Mouse (Mus musculus): ENCODE measurements around the gene Setd5. TPM values are rescaled to one million over a fixed set of nuclear protein-coding genes. Genes with fewer than 3 reads are reported as not detected.

Setd5 gene
- polyA plus RNA-seq, 1 experiment from 2014 or later: 67.5 TPM

GRCm38 (mm10) chr6:113077569-113078030 is 435 bp downstream of the Setd5 start:
- H3K4me1 ChIP-seq (ENCODE audit: insufficient read depth, low read length): peaks cover 47% of the 10 kb centered on the region
- H3K9me3 ChIP-seq (ENCODE audit: low read length): no peaks in the 10 kb centered on the region
- no peaks in the 10 kb centered on the region for H3K36me3 ChIP-seq (ENCODE audit: insufficient read depth, low read length)
- H3K4me3 ChIP-seq (ENCODE audit: low read length): peak overlapping the region; percentile 83
- peak overlapping the region; percentile 98 for H3K9ac ChIP-seq (replicated peaks; ENCODE audit: low read length)
- no peaks in the 10 kb centered on the region for H3K27me3 ChIP-seq (ENCODE audit: insufficient read depth, low read length)
- peak overlapping the region; percentile 90 for H3K4me2 ChIP-seq (replicated peaks; ENCODE audit: low read depth, low read length)
- H3K27ac ChIP-seq (ENCODE audit: low read length): peak overlapping the region; percentile 100
- ATAC-seq (ENCODE audit: low FRiP score, low TSS enrichment): no peak
- WGBS: 0% methylated on average over 23 of the region's 28 CpGs

DNA sequence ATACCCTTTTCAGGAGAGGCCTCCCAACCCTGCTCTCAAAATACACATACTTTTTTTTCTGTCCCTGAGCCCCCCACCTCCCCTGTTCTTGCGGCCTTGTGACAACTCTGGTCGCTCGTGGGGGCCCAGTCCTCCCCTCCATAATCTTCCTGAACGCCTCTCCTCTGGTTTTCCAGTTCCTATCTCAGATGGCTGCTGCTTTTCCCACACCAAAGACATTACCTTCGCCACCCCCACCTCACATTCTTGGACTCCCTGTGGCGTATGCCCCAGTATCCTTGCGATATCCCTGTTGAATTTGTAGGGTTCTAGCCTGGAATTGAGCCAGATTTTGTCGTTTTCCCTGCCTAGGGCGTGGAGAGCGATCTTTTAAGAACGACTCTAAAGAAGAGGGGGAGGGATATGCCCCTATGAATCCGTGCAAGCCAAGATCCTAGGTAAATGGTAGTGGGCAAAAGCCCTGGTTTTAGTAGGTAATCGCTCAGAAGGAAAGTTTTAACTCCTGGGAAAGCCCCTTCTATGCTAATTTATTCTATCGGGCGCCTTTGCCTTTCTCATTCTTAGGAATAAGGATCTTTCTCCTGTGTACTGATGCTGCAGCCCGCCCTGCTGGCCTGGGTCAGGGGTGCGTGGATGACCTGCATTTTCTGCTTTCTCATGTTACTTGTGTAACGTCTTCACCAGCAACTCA is 1.0 kb downstream of the Setd5 start:
- H3K9ac ChIP-seq (replicated peaks; ENCODE audit: low read length): peak overlapping the region; percentile 98
- peaks cover 47% of the 10 kb centered on the region for H3K4me1 ChIP-seq (ENCODE audit: insufficient read depth, low read length)
- no peaks in the 10 kb centered on the region for H3K36me3 ChIP-seq (ENCODE audit: insufficient read depth, low read length)
- peak overlapping the region; percentile 100 for H3K27ac ChIP-seq (ENCODE audit: low read length)
- no peaks in the 10 kb centered on the region for H3K9me3 ChIP-seq (ENCODE audit: low read length)
- H3K4me2 ChIP-seq (replicated peaks; ENCODE audit: low read depth, low read length): peak overlapping the region; percentile 90
- ATAC-seq (ENCODE audit: low FRiP score, low TSS enrichment): no peak
- 0% methylated on average over 18 of the region's 18 CpGs for WGBS
- peak overlapping the region; percentile 83 for H3K4me3 ChIP-seq (ENCODE audit: low read length)
- no peaks in the 10 kb centered on the region for H3K27me3 ChIP-seq (ENCODE audit: insufficient read depth, low read length)

GRCm38 (mm10) chr6:113079492-113079891 is 2.3 kb downstream of the Setd5 start:
- H3K9me3 ChIP-seq (ENCODE audit: low read length): no peaks in the 10 kb centered on the region
- peak overlapping the region; percentile 83 for H3K4me3 ChIP-seq (ENCODE audit: low read length)
- peak overlapping the region; percentile 66 for H3K9ac ChIP-seq (replicated peaks; ENCODE audit: low read length)
- no peaks in the 10 kb centered on the region for H3K27me3 ChIP-seq (ENCODE audit: insufficient read depth, low read length)
- H3K27ac ChIP-seq (ENCODE audit: low read length): peak overlapping the region; percentile 58; the same call in 1 of the 2 replicates
- ATAC-seq (ENCODE audit: low FRiP score, low TSS enrichment): no peak
- H3K4me1 ChIP-seq (ENCODE audit: insufficient read depth, low read length): peaks cover 38% of the 10 kb centered on the region
- H3K4me2 ChIP-seq (replicated peaks; ENCODE audit: low read depth, low read length): peak overlapping the region; percentile 90
- WGBS: 0% methylated on average over 3 of the region's 3 CpGs
- no peaks in the 10 kb centered on the region for H3K36me3 ChIP-seq (ENCODE audit: insufficient read depth, low read length)

DNA sequence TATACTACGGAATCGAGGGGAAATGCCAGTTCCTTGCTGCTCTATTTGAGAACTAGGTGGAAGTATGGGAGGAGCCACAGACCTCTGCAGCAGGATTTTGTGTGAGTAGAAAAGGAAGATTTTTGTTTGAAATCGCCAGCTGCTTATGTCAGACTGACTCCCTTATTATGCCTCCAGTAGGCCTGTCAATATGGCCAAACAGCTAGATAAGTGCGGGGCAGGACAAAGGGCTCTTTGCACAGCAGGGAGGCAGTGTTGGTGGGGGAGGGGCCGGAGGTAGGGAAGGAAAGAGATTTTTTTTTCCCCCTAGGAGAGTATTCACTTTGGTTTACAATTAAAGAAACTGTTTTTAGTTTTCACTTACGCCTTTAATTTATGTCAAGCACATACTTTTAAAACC is 5.1 kb downstream of the Setd5 start:
- Histone ChIP-seq H3K9ac (replicated peaks; ENCODE audit: low read length) (no peak overlapping the region; the same call in 1 of the 2 replicates), H3K4me2 (replicated peaks; ENCODE audit: low read depth, low read length) (peak overlapping the region; percentile 19; the same call in 1 of the 2 replicates), H3K4me1 (ENCODE audit: insufficient read depth, low read length) (peaks cover 27% of the 10 kb centered on the region), H3K27me3 (ENCODE audit: insufficient read depth, low read length) (no peaks in the 10 kb centered on the region), H3K36me3 (ENCODE audit: insufficient read depth, low read length) (no peaks in the 10 kb centered on the region), H3K9me3 (ENCODE audit: low read length) (no peaks in the 10 kb centered on the region), H3K4me3 (ENCODE audit: low read length) (no peak overlapping the region), H3K27ac (ENCODE audit: low read length) (0 out of 2 replicates have a peak overlapping the region, but pooled peaks have one; percentile 43)
- no peak for ATAC-seq (ENCODE audit: low FRiP score, low TSS enrichment)
- 24% methylated on average over 6 of the region's 6 CpGs for WGBS

- no peaks in the 10 kb centered on the region for H3K9me3 ChIP-seq (ENCODE audit: low read length)
These were observed 7.4 kb downstream of the Setd5 start for GRCm38 (mm10) chr6:113084590-113084989.

DNA sequence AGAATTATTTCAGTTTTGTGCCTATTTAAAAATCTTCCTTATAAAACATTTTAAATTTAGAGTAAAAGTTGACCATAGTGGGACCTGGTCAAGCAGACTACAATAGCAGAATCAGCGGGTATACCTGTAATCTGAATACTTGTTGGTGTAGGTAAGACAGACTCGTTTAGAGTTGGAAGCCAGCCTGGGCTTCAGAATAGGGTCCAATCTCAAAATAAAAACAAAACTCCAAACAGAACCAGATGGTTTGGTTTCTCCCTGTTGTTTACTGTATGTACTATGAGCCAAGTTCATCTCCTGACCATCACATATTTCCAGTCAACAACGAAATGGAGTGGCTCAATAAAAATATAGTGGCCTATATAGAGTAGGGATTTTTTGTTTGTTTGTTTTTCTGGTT is 16.0 kb downstream of the Setd5 start:
- H3K9ac ChIP-seq (replicated peaks; ENCODE audit: low read length): no peak overlapping the region
- 81% methylated on average over 3 of the region's 3 CpGs for WGBS
- no peak overlapping the region for H3K4me2 ChIP-seq (replicated peaks; ENCODE audit: low read depth, low read length)
- H3K27ac ChIP-seq (ENCODE audit: low read length): no peak overlapping the region
- no peak overlapping the region for H3K4me3 ChIP-seq (ENCODE audit: low read length)
- no peaks in the 10 kb centered on the region for H3K36me3 ChIP-seq (ENCODE audit: insufficient read depth, low read length)
- H3K9me3 ChIP-seq (ENCODE audit: low read length): no peaks in the 10 kb centered on the region
- 0 out of 2 replicates have a peak, but pooled peaks cover 3% of the 10 kb centered on the region for H3K4me1 ChIP-seq (ENCODE audit: insufficient read depth, low read length)
- ATAC-seq (ENCODE audit: low FRiP score, low TSS enrichment): no peak
- no peaks in the 10 kb centered on the region for H3K27me3 ChIP-seq (ENCODE audit: insufficient read depth, low read length)

More at GRCm38 (mm10) chr6:113084590-113084989, 7.4 kb downstream of the Setd5 start:
- Histone ChIP-seq H3K4me2 (replicated peaks; ENCODE audit: low read depth, low read length) (no peak overlapping the region), H3K36me3 (ENCODE audit: insufficient read depth, low read length) (no peaks in the 10 kb centered on the region), H3K27me3 (ENCODE audit: insufficient read depth, low read length) (no peaks in the 10 kb centered on the region), H3K4me3 (ENCODE audit: low read length) (no peak overlapping the region), H3K9ac (replicated peaks; ENCODE audit: low read length) (no peak overlapping the region), H3K27ac (ENCODE audit: low read length) (no peak overlapping the region), H3K4me1 (ENCODE audit: insufficient read depth, low read length) (peaks cover 20% of the 10 kb centered on the region)
- WGBS: 59% methylated on average over 4 of the region's 4 CpGs
- ATAC-seq (ENCODE audit: low FRiP score, low TSS enrichment): no peak

DNA sequence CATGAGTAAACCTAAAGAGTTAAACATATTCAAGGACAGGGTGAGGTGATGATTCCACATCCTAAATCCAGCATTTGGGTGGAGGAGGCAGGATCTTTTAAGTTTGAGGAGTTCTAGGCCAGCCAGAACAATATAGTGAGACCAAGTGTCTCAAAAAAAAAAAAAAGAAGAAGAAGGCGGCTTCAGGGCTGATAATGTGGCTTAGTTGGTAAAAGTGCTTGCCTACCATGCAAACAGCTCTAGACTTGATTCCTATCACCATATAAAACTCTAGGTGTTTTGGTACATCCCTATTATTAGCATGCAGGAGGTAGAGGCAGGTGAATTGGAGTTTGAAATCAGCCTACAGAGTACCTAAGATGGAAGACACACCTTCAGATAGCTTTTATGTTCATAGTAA is 18.4 kb downstream of the Setd5 start:
- ATAC-seq (ENCODE audit: low FRiP score, low TSS enrichment): no peak
- no peaks in the 10 kb centered on the region for H3K9me3 ChIP-seq (ENCODE audit: low read length)
- no peak overlapping the region for H3K4me2 ChIP-seq (replicated peaks; ENCODE audit: low read depth, low read length)
- no peaks in the 10 kb centered on the region for H3K36me3 ChIP-seq (ENCODE audit: insufficient read depth, low read length)
- no peak overlapping the region for H3K9ac ChIP-seq (replicated peaks; ENCODE audit: low read length)
- H3K27ac ChIP-seq (ENCODE audit: low read length): no peak overlapping the region
- 100% methylated on average over 1 of the region's 1 CpGs for WGBS
- H3K4me3 ChIP-seq (ENCODE audit: low read length): no peak overlapping the region
- H3K4me1 ChIP-seq (ENCODE audit: insufficient read depth, low read length): peaks cover 15% of the 10 kb centered on the region
- no peaks in the 10 kb centered on the region for H3K27me3 ChIP-seq (ENCODE audit: insufficient read depth, low read length)

DNA sequence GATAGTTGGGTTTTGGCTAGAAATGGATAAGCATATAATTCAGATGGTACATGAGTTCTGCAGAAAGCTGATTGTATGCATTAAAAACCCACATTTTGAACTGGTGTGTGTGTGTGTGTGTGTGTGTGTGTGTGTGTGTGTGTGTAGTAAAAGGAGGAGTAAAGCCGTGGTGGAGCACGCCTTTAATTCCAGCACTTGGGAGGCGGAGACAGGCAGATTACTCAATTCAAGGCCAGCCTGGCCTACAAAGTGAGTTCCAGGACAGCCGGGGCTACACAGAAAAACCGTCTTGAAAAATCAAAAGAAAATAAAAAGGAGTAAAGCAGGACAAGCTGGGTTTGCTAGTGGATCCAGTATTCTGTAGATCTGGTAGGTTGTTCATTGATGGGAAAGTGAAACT is 20.5 kb downstream of the Setd5 start:
- H3K4me2 ChIP-seq (replicated peaks; ENCODE audit: low read depth, low read length): no peak overlapping the region
- peaks cover 19% of the 10 kb centered on the region for H3K4me1 ChIP-seq (ENCODE audit: insufficient read depth, low read length)
- no peaks in the 10 kb centered on the region for H3K27me3 ChIP-seq (ENCODE audit: insufficient read depth, low read length)
- no peak overlapping the region; the same call in 1 of the 2 replicates for H3K27ac ChIP-seq (ENCODE audit: low read length)
- no peaks in the 10 kb centered on the region for H3K9me3 ChIP-seq (ENCODE audit: low read length)
- H3K36me3 ChIP-seq (ENCODE audit: insufficient read depth, low read length): no peaks in the 10 kb centered on the region
- no peak for ATAC-seq (ENCODE audit: low FRiP score, low TSS enrichment)
- no peak overlapping the region for H3K4me3 ChIP-seq (ENCODE audit: low read length)
- H3K9ac ChIP-seq (replicated peaks; ENCODE audit: low read length): no peak overlapping the region
- WGBS: 78% methylated on average over 5 of the region's 5 CpGs

DNA sequence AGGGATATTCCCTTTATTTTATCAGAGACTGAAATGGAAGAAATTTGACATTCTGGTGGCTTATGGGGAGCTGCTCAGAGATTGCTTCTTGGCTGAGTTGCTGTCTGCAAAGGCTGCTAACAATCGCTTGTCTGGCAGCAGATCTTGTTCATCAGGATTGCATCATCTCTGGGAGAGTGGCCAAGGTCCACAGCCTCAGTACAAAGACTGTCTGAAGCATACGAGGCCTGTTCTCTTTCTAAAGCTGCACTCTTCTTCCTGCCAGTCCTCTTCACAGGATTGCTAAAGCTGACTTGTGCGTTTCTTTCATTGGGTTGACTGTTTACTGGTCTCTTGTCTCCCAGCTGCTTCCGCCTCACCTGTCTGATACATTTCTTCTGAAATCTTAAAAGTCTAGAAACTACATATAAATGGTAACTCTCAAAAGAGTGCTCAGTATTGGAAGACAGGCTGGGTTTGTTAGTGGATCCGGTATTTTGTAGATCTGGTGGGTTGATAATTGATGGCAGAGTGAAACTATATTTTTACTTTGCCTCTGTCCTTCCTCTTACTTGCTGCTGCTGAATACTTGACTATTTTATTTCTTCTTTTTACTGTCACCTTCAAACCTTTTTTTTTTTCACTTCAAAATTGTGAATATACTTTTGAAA is 22.6 kb downstream of the Setd5 start:
- WGBS: 36% methylated on average over 5 of the region's 5 CpGs
- H3K4me2 ChIP-seq (replicated peaks; ENCODE audit: low read depth, low read length): peak overlapping the region; percentile 24
- peak overlapping the region; percentile 41 for H3K9ac ChIP-seq (replicated peaks; ENCODE audit: low read length)
- no peaks in the 10 kb centered on the region for H3K27me3 ChIP-seq (ENCODE audit: insufficient read depth, low read length)
- H3K9me3 ChIP-seq (ENCODE audit: low read length): no peaks in the 10 kb centered on the region
- ATAC-seq (ENCODE audit: low FRiP score, low TSS enrichment): peak; percentile 95
- H3K36me3 ChIP-seq (ENCODE audit: insufficient read depth, low read length): 0 out of 2 replicates have a peak, but pooled peaks cover under 1% of the 10 kb centered on the region
- H3K4me3 ChIP-seq (ENCODE audit: low read length): no peak overlapping the region
- peaks cover 19% of the 10 kb centered on the region for H3K4me1 ChIP-seq (ENCODE audit: insufficient read depth, low read length)
- peak overlapping the region; percentile 89 for H3K27ac ChIP-seq (ENCODE audit: low read length)

DNA sequence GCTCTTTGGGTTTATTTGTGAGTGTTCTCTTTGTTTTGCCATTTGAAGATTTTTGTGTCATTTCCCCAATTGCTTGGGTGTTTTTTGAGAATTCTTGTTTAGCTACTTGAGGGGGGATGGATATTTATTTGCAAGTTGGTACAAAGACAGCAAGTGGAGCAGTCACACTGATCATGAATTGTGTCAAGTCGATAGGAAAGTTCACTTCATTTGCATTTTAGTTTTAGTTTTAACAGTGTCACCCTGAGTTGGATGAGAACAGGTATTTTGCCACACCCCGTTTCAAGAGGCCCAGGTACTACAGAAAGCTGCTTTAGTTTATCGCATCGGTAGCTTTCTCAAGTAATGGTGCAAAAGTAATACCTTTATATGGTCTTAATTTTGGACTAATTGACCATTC is 25.4 kb downstream of the Setd5 start:
- Histone ChIP-seq H3K27me3 (ENCODE audit: insufficient read depth, low read length) (no peaks in the 10 kb centered on the region), H3K27ac (ENCODE audit: low read length) (no peak overlapping the region), H3K9me3 (ENCODE audit: low read length) (no peaks in the 10 kb centered on the region), H3K4me2 (replicated peaks; ENCODE audit: low read depth, low read length) (no peak overlapping the region), H3K4me3 (ENCODE audit: low read length) (no peak overlapping the region), H3K9ac (replicated peaks; ENCODE audit: low read length) (no peak overlapping the region), H3K4me1 (ENCODE audit: insufficient read depth, low read length) (peaks cover 17% of the 10 kb centered on the region), H3K36me3 (ENCODE audit: insufficient read depth, low read length) (0 out of 2 replicates have a peak, but pooled peaks cover 4% of the 10 kb centered on the region)
- 79% methylated on average over 4 of the region's 4 CpGs for WGBS
- ATAC-seq (ENCODE audit: low FRiP score, low TSS enrichment): no peak
